Mouse (Mus musculus) urinary bladder, postnatal 14 days (tissue): ENCODE data around the gene Tut4.
A peak's percentile ranks its signal among the peaks of the same experiment; 100 is the strongest.

Source experiments
- DNase-seq: peaks from one replicate; pipeline ENCODE4 v3.0.0; 2021; ENCODE audit warnings: low spot score

Tut4 gene

GRCm38 (mm10) chr4:108503023-108503422, 43.8 kb downstream of the Tut4 start:
- no peak for DNase-seq

- no peak for DNase-seq
Observed at GRCm38 (mm10) chr4:108539701-108540100, 80.5 kb downstream of the Tut4 start.

GRCm38 (mm10) chr4:108565026-108565425, 105.8 kb downstream of the Tut4 start:
- DNase-seq = no peak

GRCm38 (mm10) chr4:108572644-108573043, 113.4 kb downstream of the Tut4 start:
- no peak for DNase-seq

GRCm38 (mm10) chr4:108578840-108579742, 119.9 kb downstream of the Tut4 start, which contains the start of the genes Prpf38a and Orc1:
Gene Prpf38a (minus strand): TSS chr4:108579336.
Gene Orc1 (plus strand): TSS chr4:108579423.
- DNase-seq = peak; percentile 97

GRCm38 (mm10) chr4:108579743-108580411, 120.7 kb downstream of the Tut4 start:
- DNase-seq = no peak

- no peak for DNase-seq
Observed at GRCm38 (mm10) chr4:108593376-108593775, 134.2 kb downstream of the Tut4 start.

- DNase-seq = no peak
Observed at GRCm38 (mm10) chr4:108595785-108596184, 136.6 kb downstream of the Tut4 start.

- DNase-seq = no peak
Observed at GRCm38 (mm10) chr4:108598306-108598705, 139.1 kb downstream of the Tut4 start.

GRCm38 (mm10) chr4:108601870-108602269, 142.6 kb downstream of the Tut4 start:
- DNase-seq = no peak

- no peak for DNase-seq
Observed at GRCm38 (mm10) chr4:108608651-108609050, 149.4 kb downstream of the Tut4 start.
